Mouse (Mus musculus) CD4-positive, CD25-positive, alpha-beta regulatory T cell (primary cell): ENCODE data around the gene Stx18. TPM values are rescaled to one million over a fixed set of nuclear protein-coding genes. Genes with fewer than 3 reads are reported as not detected.

ENCODE experiments used
- polyA plus RNA-seq: library from polyadenylated mRNA; unstranded; fragments of 100-300 nt; shearing (Covaris generic); gene quantifications from one replicate; pipeline ENCODE4 v1.2.1, GENCODE M21; 2017

The Stx18 gene
- 37.6 TPM for polyA plus RNA-seq

GRCm38 (mm10) chr5:38038710-38039592 is at the start of gene Stx18:
Stx18 (plus strand) TSS chr5:38038742.

GRCm38 (mm10) chr5:38159634-38160413 is 121.3 kb downstream of the Stx18 start, which contains the start of gene Nsg1:
Nsg1 (minus strand) TSS chr5:38159907.

Other genes starting within 250 kb of the Stx18 start
- not detected for gene Msx1, start 214.2 kb upstream of the Stx18 start, polyA plus RNA-seq
- gene Nsg1, start 121.2 kb downstream of the Stx18 start, polyA plus RNA-seq: 0.22 TPM
- 19.4 TPM for gene Zbtb49, start 181.7 kb downstream of the Stx18 start, polyA plus RNA-seq
- gene Lyar, start 181.7 kb downstream of the Stx18 start, polyA plus RNA-seq: 49.9 TPM
- 101 TPM for gene Tmem128, start 221.4 kb downstream of the Stx18 start, polyA plus RNA-seq
- not detected for gene Otop1, start 237.2 kb downstream of the Stx18 start, polyA plus RNA-seq